ENCODE assay signal across 21 mouse cellular contexts in the genomic region with DNA sequence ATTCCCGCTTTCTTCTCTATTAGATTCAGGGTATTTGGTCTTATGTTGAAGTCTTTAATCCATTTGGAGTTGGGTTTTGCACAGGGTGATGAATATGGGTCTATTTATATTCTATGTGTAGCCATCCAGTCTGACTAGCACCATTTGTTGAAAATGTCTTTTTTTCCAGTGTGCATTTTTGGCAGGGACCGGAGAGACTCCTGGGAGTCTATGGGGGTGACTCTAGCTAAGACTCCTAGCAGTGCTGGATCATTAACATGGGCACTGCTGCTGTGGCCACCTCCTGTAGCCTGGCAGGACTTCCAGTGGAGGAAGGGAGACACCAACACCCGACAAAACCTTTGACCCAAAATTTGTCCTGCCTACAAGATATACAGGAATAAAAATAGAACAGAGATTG.
DNase-seq lines count a peak whose midpoint lies in the region; ATAC-seq and TF ChIP-seq lines count a peak whose summit lies in the region.
"Had no signal": no experiment of that assay in that cellular context is flagged by ENCODE, and none has a peak within 500 bp of the region (broad histone marks: within the 10 kb centered on the region; RNA-seq: fewer than 3 reads in every experiment).

No protein-coding gene starts in this region.

- no peaks in the 10 kb centered on the region for H3K4me1 ChIP-seq in hindbrain, embryonic 15.5 days (replicated peaks)
- H3K4me1 ChIP-seq in hindbrain, embryonic 12.5 days = no peaks in the 10 kb centered on the region
- H3K4me1 ChIP-seq: embryonic facial prominence, embryonic 13.5 days; forebrain, embryonic 12.5 days had no signal

- no peak overlapping the region for H3K9ac ChIP-seq in hindbrain, embryonic 15.5 days
- no peak overlapping the region for H3K9ac ChIP-seq in hindbrain, embryonic 12.5 days
- H3K9ac ChIP-seq: embryonic facial prominence, embryonic 13.5 days; forebrain, embryonic 12.5 days; forebrain, postnatal 0 days; heart, embryonic 13.5 days; hindbrain, embryonic 14.5 days had no signal

- no peak overlapping the region for H3K4me2 ChIP-seq in hindbrain, embryonic 15.5 days
- H3K4me2 ChIP-seq in hindbrain, embryonic 12.5 days (replicated peaks) = no peak overlapping the region
- H3K4me2 ChIP-seq: embryonic facial prominence, embryonic 13.5 days; forebrain, embryonic 12.5 days; heart, embryonic 13.5 days; hindbrain, embryonic 14.5 days had no signal

- no peaks in the 10 kb centered on the region for H3K27me3 ChIP-seq in hindbrain, embryonic 15.5 days
- H3K27me3 ChIP-seq in hindbrain, embryonic 12.5 days = no peaks in the 10 kb centered on the region
- H3K27me3 ChIP-seq: embryonic facial prominence, embryonic 13.5 days; forebrain, embryonic 12.5 days; heart, embryonic 13.5 days had no signal

- DNase-seq in cerebellum, adult 11-12 months = peak; percentile 16
- DNase-seq in cerebellum, postnatal 25 days = no peak
- DNase-seq in layer of hippocampus, adult 2 months (ENCODE audit: low spot score in 2 of 2) = peak in 1 of 2 experiments; percentile 28
- DNase-seq in layer of hippocampus, postnatal 36 days = no peak
- DNase-seq in brain, adult 2 months (ENCODE audit: low read depth, low spot score) = peak; percentile 33
- DNase-seq: adrenal gland, adult 8-10 months; adrenal gland, postnatal 36 days; B cell, adult 2 months; cerebellum, postnatal 14 days; forebrain, postnatal 0 days; gastrocnemius, postnatal 36 days; heart, adult 11 months; heart, postnatal 36 days had no signal

- H3K36me3 ChIP-seq in hindbrain, embryonic 15.5 days = no peaks in the 10 kb centered on the region
- H3K36me3 ChIP-seq in hindbrain, embryonic 12.5 days = no peaks in the 10 kb centered on the region
- H3K36me3 ChIP-seq: embryonic facial prominence, embryonic 13.5 days; forebrain, embryonic 12.5 days; G1E; heart, embryonic 13.5 days had no signal

- no peak overlapping the region for H3K4me3 ChIP-seq in hindbrain, embryonic 15.5 days
- no peak overlapping the region for H3K4me3 ChIP-seq in hindbrain, embryonic 12.5 days
- no peak overlapping the region for H3K4me3 ChIP-seq in layer of hippocampus, adult 2 months
- H3K4me3 ChIP-seq: embryonic facial prominence, embryonic 13.5 days; forebrain, embryonic 12.5 days; heart, embryonic 13.5 days had no signal

- WGBS in hindbrain, embryonic 15.5 days = 88% methylated on average over 3 of the region's 3 CpGs
- WGBS in hindbrain, embryonic 12.5 days = 91% methylated on average over 3 of the region's 3 CpGs

- TF ChIP-seq CTCF in layer of hippocampus, adult 2 months (conservative IDR thresholded peaks at IDR 0.05) = no peak

- ATAC-seq in hindbrain, embryonic 15.5 days (ENCODE audit: low FRiP score, low read depth) = 0 out of 2 replicates have a peak, but pooled peaks have one; percentile 19
- no peak for ATAC-seq in hindbrain, embryonic 12.5 days (ENCODE audit: low FRiP score)
- ATAC-seq: CD4-positive, CD25-positive, alpha-beta regulatory T cell, adult 4 months; forebrain, postnatal 0 days had no signal

- no peak overlapping the region for H3K27ac ChIP-seq in hindbrain, embryonic 15.5 days (replicated peaks)
- H3K27ac ChIP-seq in hindbrain, embryonic 12.5 days = no peak overlapping the region
- 0 out of 2 replicates have a peak overlapping the region, but pooled peaks have one; percentile 8 for H3K27ac ChIP-seq in layer of hippocampus, adult 2 months
- H3K27ac ChIP-seq: embryonic facial prominence, embryonic 13.5 days; forebrain, embryonic 12.5 days; heart, embryonic 13.5 days; hindbrain, embryonic 14.5 days had no signal

- no peaks in the 10 kb centered on the region for H3K9me3 ChIP-seq in hindbrain, embryonic 15.5 days
- no peaks in the 10 kb centered on the region for H3K9me3 ChIP-seq in hindbrain, embryonic 12.5 days (replicated peaks)
- H3K9me3 ChIP-seq: embryonic facial prominence, embryonic 13.5 days; forebrain, embryonic 12.5 days; G1E; heart, embryonic 13.5 days had no signal

Comparison
In these comparisons a context has a peak if more than half of its experiments do, and no peak if none do; other contexts are left out.
1. DNase-seq: peak in cerebellum, adult 11-12 months (single experiment) and brain, adult 2 months (single experiment); none in cerebellum, postnatal 25 days (0 of 2) and layer of hippocampus, postnatal 36 days (0 of 2).